Mouse (Mus musculus): ENCODE results near the gene BC048679.

DNA sequence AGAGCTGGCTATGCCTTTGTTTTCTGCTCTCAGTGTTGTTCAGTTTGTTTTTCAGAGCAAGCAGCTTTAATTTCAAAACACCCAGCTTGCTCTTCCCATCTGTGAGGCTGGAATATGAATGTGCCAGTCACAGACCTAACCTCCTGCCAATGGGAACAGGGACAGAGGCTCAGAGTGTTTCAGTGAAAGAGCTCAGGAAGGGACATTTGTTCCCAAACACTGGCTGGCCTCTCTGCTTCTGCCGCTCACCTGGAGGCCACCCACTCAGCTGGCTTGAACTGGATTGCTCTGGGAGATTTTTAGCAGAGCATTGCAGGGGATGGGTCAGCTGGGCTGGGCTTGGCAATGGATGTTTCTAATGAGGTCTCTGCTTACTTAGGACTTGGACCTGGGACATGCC is 42.9 kb upstream of the BC048679 start:
- no peak for TF ChIP-seq ZC3H11A (IDR thresholded peaks at IDR 0.05; ENCODE audit: borderline replicate concordance, low read depth, low read length)
- no peak for TF ChIP-seq CHD2 (IDR thresholded peaks at IDR 0.05; ENCODE audit: low read depth, low read length)
- no peak for TF ChIP-seq ZNF384 (IDR thresholded peaks at IDR 0.05; ENCODE audit: low read depth, low read length)
